Mouse (Mus musculus): ENCODE results near the gene Akap1.
"Not testable (repeated sequence)": the region's sequence is repeated elsewhere in the genome, so short reads cannot be mapped to it uniquely, and the experiment has no call there.

Akap1 gene

GRCm38 (mm10) chr11:88864458-88865197 is at the start of gene Akap1:
TSS of gene Akap1 (minus strand) at chr11:88864586.
- in situ Hi-C loops (cut with MboI), result no loop called here

- in situ Hi-C loops (cut with MboI), result no loop called here
These were observed 45.1 kb upstream of the Akap1 start for GRCm38 (mm10) chr11:88909388-88910036.

GRCm38 (mm10) chr11:88908557-88909211 is 44.3 kb upstream of the Akap1 start:
- in situ Hi-C loops (cut with MboI), result no loop called here

GRCm38 (mm10) chr11:88907886-88908285 is 43.5 kb upstream of the Akap1 start:
- in situ Hi-C loops (cut with MboI), result no loop called here

GRCm38 (mm10) chr11:88905621-88906020 is 41.2 kb upstream of the Akap1 start:
- in situ Hi-C loops (cut with MboI), result no loop called here

- in situ Hi-C loops (cut with MboI), result no loop called here
These were observed 39.7 kb upstream of the Akap1 start for GRCm38 (mm10) chr11:88904080-88904479.

- in situ Hi-C loops (cut with MboI), result no loop called here
These were observed 38.4 kb upstream of the Akap1 start for GRCm38 (mm10) chr11:88902762-88903161.

- in situ Hi-C loops (cut with MboI), result no loop called here
These were observed 37.0 kb upstream of the Akap1 start for GRCm38 (mm10) chr11:88901341-88901802.

- in situ Hi-C loops (cut with MboI), result no loop called here
These were observed 35.2 kb upstream of the Akap1 start for GRCm38 (mm10) chr11:88899561-88899960.

GRCm38 (mm10) chr11:88898380-88898763 is 34.0 kb upstream of the Akap1 start:
- in situ Hi-C loops (cut with MboI), result no loop called here

GRCm38 (mm10) chr11:88897624-88898379 is 33.4 kb upstream of the Akap1 start:
- in situ Hi-C loops (cut with MboI), result no loop called here

- in situ Hi-C loops (cut with MboI), result not testable (repeated sequence)
These were observed 31.4 kb upstream of the Akap1 start for GRCm38 (mm10) chr11:88895800-88896232.

GRCm38 (mm10) chr11:88895235-88895634 is 30.8 kb upstream of the Akap1 start:
- in situ Hi-C loops (cut with MboI), result not testable (repeated sequence)

GRCm38 (mm10) chr11:88894279-88894678 is 29.9 kb upstream of the Akap1 start:
- in situ Hi-C loops (cut with MboI), result not testable (repeated sequence)

GRCm38 (mm10) chr11:88893501-88893900 is 29.1 kb upstream of the Akap1 start:
- in situ Hi-C loops (cut with MboI), result not testable (repeated sequence)

- in situ Hi-C loops (cut with MboI), result not testable (repeated sequence)
These were observed 28.4 kb upstream of the Akap1 start for GRCm38 (mm10) chr11:88892789-88893188.

- in situ Hi-C loops (cut with MboI), result not testable (repeated sequence)
These were observed 27.7 kb upstream of the Akap1 start for GRCm38 (mm10) chr11:88891921-88892561.

GRCm38 (mm10) chr11:88891446-88891845 is 27.1 kb upstream of the Akap1 start:
- in situ Hi-C loops (cut with MboI), result not testable (repeated sequence)

GRCm38 (mm10) chr11:88890904-88891303 is 26.5 kb upstream of the Akap1 start:
- in situ Hi-C loops (cut with MboI), result not testable (repeated sequence)

GRCm38 (mm10) chr11:88888996-88889395 is 24.6 kb upstream of the Akap1 start:
- in situ Hi-C loops (cut with MboI), result no loop called here

GRCm38 (mm10) chr11:88884376-88885065 is 20.1 kb upstream of the Akap1 start:
- in situ Hi-C loops (cut with MboI), result no loop called here

Data from mature B cell (primary cell).